Mouse (Mus musculus) cerebellum, adult 11-12 months (tissue): ENCODE measurements around the gene Sptan1.

Source experiments
- DNase-seq: peaks from one replicate; pipeline ENCODE4 v3.0.0; 2022

The Sptan1 gene

DNA sequence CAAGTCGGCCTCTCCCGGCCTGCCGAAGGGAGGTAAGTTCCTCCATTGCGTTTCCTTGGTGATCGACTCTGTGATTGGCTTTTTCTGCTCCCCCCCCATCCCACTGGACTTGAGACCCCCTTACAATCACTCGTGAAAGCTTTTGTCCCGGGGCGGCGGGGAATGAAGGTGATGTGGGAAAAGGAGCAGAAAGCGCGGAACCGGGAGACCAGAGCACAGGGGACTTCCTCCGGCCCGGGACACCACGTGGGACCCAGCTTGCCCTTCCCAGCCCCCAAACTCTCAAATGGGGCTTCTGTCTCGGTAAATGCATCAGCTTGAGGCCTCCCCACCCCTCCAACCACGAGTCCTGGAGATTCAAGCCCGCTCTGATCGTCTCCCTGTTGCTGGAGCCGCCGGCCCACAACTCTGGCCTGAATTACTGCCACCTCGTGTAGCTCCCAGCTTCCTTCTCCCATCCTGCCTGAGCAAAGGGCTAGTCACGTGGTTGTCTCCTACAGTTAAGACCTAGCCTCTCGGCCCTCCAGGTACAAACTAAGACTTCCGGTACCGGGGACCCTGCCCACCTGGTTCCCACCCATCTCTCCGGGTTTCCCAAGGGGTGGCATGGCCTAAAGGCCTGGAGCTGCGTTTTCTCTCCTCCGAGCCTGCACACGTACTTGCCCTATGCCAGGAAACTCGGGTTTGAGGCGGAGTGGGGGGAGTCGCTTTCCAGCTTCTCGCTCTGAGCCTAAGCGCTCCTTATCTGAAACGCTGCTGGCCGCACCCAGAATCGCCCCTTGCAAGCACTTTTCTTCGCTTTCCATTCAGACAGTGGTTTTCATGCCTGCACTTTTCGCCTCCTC lies 97.1 kb downstream of the Sptan1 start:
- peak; percentile 67 for DNase-seq

DNA sequence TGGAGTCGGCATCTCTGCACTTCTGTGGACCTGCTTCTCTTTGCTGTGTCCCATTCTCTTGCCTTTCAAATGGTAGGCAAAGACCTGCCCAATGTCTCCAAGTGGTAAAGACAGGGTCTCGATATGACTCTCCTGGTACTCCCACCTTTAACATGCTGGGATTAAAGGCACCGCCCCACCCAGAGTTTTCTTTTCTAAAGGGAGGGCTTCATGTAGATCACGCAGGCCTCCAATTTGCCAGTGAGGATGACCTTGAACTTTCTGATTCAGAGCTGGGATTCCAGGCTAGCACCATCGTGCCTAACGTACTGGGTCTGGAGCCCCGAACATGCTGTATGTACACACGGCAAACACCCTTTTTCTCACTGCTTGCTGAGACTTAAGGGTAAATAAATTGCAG lies 97.9 kb downstream of the Sptan1 start:
- DNase-seq, result no peak

GRCm38 (mm10) chr2:30063791-30064190 lies 98.4 kb downstream of the Sptan1 start:
- DNase-seq, result no peak

DNA sequence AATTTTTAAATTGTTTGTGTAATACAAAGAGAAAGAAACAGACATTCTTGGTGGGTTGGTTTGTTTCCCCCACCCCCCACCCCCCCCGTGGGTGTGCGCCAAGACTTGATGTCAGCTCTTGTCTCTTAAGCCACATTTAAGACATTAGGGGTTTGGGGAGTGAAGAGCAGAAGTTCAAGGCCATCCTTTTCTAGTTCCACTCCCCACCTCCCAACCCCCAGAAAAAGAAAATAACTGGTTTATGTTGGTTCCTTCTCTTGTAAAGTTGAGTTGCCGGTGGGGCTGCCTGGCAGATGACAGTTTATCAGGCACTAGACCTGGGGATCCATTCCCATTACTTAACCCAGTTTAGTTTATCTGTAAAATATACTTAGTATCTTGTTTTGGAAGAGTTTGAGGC lies 98.9 kb downstream of the Sptan1 start:
- no peak for DNase-seq

- DNase-seq, result peak; percentile 98
Measured at GRCm38 (mm10) chr2:30066046-30066901, 100.9 kb downstream of the Sptan1 start.

- peak; percentile 61 for DNase-seq
Measured at GRCm38 (mm10) chr2:30067031-30067888, 101.9 kb downstream of the Sptan1 start.

DNA sequence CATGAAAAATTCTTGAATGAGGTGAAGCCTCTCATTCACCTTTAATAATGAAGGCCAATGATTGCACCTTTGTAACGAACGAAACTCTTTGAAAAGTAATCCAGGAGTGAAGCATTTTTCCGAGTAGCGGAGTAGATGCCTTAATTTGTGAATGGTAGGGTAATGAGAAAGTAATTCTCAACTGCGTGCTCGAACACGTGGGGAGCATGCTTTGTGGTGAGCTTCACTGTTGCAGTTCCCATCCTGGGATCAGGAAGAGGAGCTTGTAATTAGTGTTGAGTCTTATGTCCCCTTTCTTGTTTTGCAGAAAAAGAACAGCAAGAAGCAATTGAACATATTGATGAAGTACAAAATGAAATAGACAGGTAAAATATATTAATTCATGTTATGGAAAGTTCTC lies 102.6 kb downstream of the Sptan1 start:
- DNase-seq, result no peak

DNA sequence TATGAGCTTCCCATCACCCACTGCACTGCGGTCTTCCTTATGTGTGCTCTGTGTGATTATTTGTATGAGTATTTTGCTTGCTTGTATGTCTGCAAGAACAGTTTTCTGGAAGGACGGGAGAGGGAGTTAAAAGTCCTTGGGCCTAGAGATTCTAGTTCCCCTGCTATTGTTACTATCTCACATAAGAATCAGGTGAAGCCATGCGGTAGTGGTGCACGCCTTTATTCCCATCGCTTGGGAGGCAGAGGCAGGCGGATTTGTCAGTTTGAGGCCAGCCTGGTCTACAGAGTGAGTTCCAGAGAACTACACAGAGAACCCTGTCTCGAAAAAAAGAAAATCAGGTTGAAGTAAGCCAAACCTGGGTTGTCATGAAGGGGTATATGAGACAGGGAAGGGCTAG lies 107.5 kb downstream of the Sptan1 start:
- DNase-seq, result no peak

GRCm38 (mm10) chr2:30073285-30073684 lies 107.9 kb downstream of the Sptan1 start:
- no peak for DNase-seq

- DNase-seq, result no peak
Measured at GRCm38 (mm10) chr2:30075625-30076024, 110.3 kb downstream of the Sptan1 start.

DNA sequence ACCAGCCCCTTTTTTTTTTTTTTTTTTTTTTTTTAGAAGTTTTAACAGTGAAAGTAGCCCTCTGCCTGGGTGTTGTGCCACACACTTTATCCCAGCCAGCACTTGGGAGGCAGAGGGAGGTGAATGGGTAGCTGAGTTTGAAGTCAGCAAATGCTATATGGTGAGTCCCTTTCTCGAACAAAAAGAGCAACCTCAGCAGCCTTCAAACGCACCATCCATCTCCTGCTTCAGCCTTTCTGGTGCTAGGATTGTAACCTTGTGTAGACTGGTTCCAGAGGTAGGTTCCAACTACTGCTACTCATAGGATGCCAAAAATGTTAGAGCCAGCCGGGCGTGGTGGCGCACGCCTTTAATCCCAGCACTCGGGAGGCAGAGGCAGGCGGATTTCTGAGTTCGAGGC lies 111.1 kb downstream of the Sptan1 start:
- DNase-seq, result no peak

- no peak for DNase-seq
Measured at GRCm38 (mm10) chr2:30076959-30077358, 111.6 kb downstream of the Sptan1 start.

DNA sequence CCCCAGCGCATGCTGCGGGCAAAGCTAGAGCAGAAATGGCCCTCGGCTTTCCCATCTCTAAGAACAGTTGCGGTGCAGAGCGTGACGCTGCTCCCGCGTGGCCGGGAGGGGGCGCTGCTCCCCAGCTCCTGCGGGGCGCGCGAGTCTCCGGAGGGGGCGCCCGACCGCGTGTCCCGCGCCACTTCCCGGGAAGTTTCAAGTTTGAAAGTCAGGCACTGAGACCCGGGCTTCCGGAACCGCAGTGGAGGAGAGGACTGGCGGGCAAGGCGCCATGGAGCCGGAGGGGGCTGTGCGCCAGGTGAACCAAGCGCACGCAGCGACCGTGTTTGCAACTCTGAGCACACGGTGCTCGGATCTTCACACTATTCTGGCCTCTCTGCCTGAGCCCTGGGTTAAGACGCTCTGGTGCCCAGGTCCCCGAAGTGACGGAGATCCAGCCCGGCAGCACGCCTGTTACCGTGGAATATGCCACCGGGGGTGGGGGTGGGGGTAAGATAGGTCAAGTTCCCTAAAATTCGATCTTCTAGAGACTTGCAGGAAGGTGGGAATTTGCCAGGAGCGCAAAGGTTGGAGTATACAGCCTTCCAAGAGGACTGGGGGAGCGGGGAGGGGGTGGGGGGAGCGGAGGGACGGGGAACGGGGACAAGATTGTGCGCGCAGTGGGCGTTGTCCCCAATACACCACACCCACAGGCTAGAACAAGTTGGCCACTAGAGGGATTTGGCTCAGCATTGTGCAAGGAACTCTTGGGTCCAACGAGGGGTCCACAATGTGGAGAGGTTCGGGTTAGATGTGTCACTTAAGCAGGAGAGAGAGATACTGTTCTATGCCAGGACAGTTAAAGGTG lies 112.4 kb downstream of the Sptan1 start, which contains the start of gene Pkn3:
Gene Pkn3 (plus strand): TSS at position 183 of the 847 bp plus-strand sequence.
- peak; percentile 64 for DNase-seq

GRCm38 (mm10) chr2:30078349-30078712 lies 113.0 kb downstream of the Sptan1 start:
- DNase-seq, result no peak

- no peak for DNase-seq
Measured at GRCm38 (mm10) chr2:30078760-30079159, 113.4 kb downstream of the Sptan1 start.

DNA sequence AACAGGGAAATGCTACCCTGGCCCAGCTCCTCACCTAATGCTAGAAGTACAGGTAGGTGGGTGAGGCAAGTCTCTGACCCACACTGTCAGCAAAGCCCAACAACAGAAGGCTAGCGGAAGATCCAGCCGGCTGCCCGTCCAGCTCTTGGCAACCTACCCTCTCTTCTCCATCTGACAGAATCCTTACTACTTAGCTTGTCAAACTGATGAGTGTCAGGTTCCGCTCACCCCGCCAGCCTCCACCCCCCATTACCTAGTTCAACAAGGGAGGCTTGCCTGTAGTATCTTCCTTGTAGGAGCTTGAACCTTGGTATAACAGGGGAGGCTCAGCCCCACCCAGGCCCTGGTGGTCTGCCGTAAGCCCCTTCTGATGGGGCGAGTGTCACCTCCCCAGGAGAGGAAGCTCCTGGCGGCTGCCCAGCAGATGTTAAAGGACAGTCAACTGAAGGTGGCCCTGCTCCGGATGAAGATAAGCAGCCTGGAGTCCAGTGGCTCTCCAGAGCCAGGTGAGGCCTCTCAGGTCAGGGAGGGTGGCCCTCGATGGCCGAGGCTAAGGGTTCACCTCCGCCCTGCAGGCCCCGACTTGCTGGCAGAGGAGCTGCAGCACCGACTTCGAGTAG lies 114.9 kb downstream of the Sptan1 start:
- no peak for DNase-seq
